Mouse (Mus musculus) hindbrain, embryonic 15.5 days (tissue): ENCODE measurements at regions not wholly inside any gene's neighbourhood (a gene's known extent, or its start where the extent isn't known, plus 50 kb on each side); places are given as distances from the start of the nearest gene placed in this dataset.

Source experiments
- ATAC-seq: fragments of 200-750 bp; cut with Nextera tagmentation; 2 replicates; pipeline ENCODE4 v1.8.0; 2017; ENCODE audit warnings: low read depth, moderate number of reproducible peaks, moderate TSS enrichment; ENCODE audit not compliant: low FRiP score
- H3K27ac ChIP-seq: fragments of 300-500 bp; sonication (generic); replicated peaks from 2 replicates; pipeline ENCODE4 v1.5.1; 2015; ENCODE audit warnings: mild to moderate bottlenecking, inconsistent platforms
- H3K27me3 ChIP-seq: fragments of 300-500 bp; sonication (generic); 2 replicates; pipeline ENCODE4 v1.6.1; 2015; ENCODE audit warnings: control low read depth, inconsistent platforms
- H3K36me3 ChIP-seq: fragments of 300-500 bp; sonication (generic); 2 replicates; pipeline ENCODE4 v1.6.1; 2015; ENCODE audit warnings: control low read depth, inconsistent platforms
- H3K4me1 ChIP-seq: fragments of 300-500 bp; sonication (generic); replicated peaks from 2 replicates; pipeline ENCODE4 v1.6.1; 2015; ENCODE audit warnings: control low read depth, inconsistent platforms
- H3K4me2 ChIP-seq: fragments of 300-500 bp; sonication (generic); 2 replicates; pipeline ENCODE4 v1.6.1; 2015; ENCODE audit warnings: moderate library complexity, mild to moderate bottlenecking, inconsistent platforms
- H3K4me3 ChIP-seq: fragments of 300-500 bp; sonication (generic); 2 replicates; pipeline ENCODE4 v1.5.1; 2015; ENCODE audit warnings: mild to moderate bottlenecking, inconsistent platforms
- H3K9ac ChIP-seq: fragments of 300-500 bp; sonication (generic); 2 replicates; pipeline ENCODE4 v1.6.1; 2015; ENCODE audit warnings: inconsistent platforms
- H3K9me3 ChIP-seq: fragments of 300-500 bp; sonication (generic); 2 replicates; pipeline ENCODE4 v1.6.1; 2016; ENCODE audit warnings: control low read depth, inconsistent platforms
- WGBS: fragments of 180-500 bp; shearing (Covaris S2); methylation state at CpG from one replicate; pipeline ENCODE4 v1.1.7; 2015; 5-methylcytosine and 5-hydroxymethylcytosine counted together

DNA sequence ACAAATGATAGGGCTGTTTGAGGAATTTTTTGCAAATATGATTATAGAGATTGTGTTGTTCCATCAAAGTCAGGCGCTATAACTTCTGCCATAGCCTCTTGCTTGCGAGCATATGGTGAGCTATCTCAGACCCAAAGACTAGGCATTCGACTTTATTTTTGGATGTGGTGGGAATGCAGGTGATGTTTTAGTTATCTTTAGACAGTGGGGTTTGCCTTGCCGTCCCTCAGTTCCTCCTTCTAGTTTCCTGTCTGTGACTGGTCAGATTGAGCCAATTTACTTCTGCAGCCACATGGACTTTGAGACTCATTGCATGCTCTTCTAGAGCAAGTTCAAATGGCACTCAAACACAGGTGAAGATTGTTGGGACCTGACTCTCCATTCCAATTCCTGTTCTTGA is 193.0 kb upstream of the Il12b start:
- Histone ChIP-seq H3K9me3 (no peaks in the 10 kb centered on the region), H3K4me2 (no peak overlapping the region), H3K36me3 (no peaks in the 10 kb centered on the region), H3K4me1 (no peaks in the 10 kb centered on the region), H3K27ac (no peak overlapping the region), H3K9ac (no peak overlapping the region), H3K27me3 (no peaks in the 10 kb centered on the region), H3K4me3 (no peak overlapping the region)
- no peak for ATAC-seq
- 95% methylated on average over 4 of the region's 4 CpGs for WGBS

DNA sequence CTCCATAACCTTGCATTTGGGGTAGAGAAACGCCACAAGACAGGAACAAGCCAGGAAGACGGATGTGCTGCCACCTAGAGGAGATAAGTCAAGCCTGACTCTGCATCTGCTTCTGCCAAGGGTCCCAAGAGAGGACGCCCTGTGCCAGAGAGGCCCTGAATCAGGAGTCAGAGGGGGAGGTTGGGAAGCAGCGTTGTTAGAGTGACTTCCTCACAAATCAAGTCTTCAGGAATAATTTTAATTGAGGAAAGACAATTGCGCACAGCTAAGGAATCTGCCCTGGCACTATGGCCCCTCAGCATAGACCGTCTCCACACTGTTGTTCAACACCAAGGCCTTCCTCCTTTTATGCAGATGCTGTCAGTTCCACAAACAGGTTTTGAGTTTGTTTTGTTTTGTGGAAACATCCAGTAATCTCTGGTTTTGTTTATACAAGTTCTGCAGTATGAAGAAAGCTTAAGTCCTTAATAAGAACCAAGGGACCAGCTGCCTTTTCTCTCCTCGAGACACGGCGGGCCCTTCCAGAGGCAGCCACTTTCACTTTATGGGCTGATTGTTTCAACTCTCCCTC is 187.9 kb upstream of the Il12b start:
- Histone ChIP-seq H3K4me3 (no peak overlapping the region), H3K9me3 (no peaks in the 10 kb centered on the region), H3K4me2 (no peak overlapping the region), H3K27ac (no peak overlapping the region), H3K27me3 (no peaks in the 10 kb centered on the region), H3K9ac (no peak overlapping the region), H3K36me3 (no peaks in the 10 kb centered on the region), H3K4me1 (no peaks in the 10 kb centered on the region)
- ATAC-seq = no peak
- 62% methylated on average over 9 of the region's 9 CpGs for WGBS

- Histone ChIP-seq H3K36me3 (no peaks in the 10 kb centered on the region), H3K4me2 (no peak overlapping the region), H3K4me3 (no peak overlapping the region), H3K27me3 (no peaks in the 10 kb centered on the region), H3K9me3 (no peaks in the 10 kb centered on the region), H3K27ac (no peak overlapping the region), H3K9ac (no peak overlapping the region), H3K4me1 (no peaks in the 10 kb centered on the region)
- no peak for ATAC-seq
Observed at GRCm38 (mm10) chr11:44214095-44214494, 185.8 kb upstream of the Il12b start.

DNA sequence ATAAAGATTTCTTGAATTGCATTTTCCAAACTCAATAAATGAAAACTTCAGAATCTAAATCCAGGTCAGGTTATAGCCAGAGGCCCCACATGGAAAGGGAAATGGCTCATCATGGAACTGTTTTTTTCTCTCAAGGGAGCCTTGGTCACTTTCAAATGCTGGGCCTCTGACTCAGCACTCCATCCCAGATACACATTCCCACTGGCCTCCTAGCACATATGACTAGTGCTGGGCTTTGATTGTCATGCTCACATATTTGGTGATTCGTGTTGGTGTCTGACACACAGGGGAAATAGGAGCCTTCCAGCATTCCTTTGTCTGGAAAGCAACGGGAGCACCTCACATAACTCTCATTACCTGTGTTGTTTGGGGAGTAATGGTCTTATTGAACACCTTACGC is 183.5 kb upstream of the Il12b start:
- Histone ChIP-seq H3K9ac (no peak overlapping the region), H3K36me3 (no peaks in the 10 kb centered on the region)
- 89% methylated on average over 3 of the region's 3 CpGs for WGBS

GRCm38 (mm10) chr11:44219971-44220370 is 179.9 kb upstream of the Il12b start:
- no peaks in the 10 kb centered on the region for H3K9me3 ChIP-seq
- H3K4me1 ChIP-seq = no peaks in the 10 kb centered on the region
- WGBS = 65% methylated on average over 3 of the region's 3 CpGs
- no peaks in the 10 kb centered on the region for H3K27me3 ChIP-seq
- no peaks in the 10 kb centered on the region for H3K36me3 ChIP-seq
- no peak overlapping the region for H3K27ac ChIP-seq
- H3K4me3 ChIP-seq = no peak overlapping the region
- no peak for ATAC-seq
- no peak overlapping the region for H3K9ac ChIP-seq
- no peak overlapping the region for H3K4me2 ChIP-seq

More for the DNA sequence above, 183.5 kb upstream of the Il12b start:
- no peaks in the 10 kb centered on the region for H3K27me3 ChIP-seq
- H3K4me1 ChIP-seq = no peaks in the 10 kb centered on the region
- H3K4me2 ChIP-seq = no peak overlapping the region
- H3K9me3 ChIP-seq = no peaks in the 10 kb centered on the region
- ATAC-seq = no peak
- H3K27ac ChIP-seq = no peak overlapping the region
- no peak overlapping the region for H3K4me3 ChIP-seq

GRCm38 (mm10) chr11:44229996-44230395 is 169.9 kb upstream of the Il12b start:
- Histone ChIP-seq H3K9ac (no peak overlapping the region), H3K4me3 (no peak overlapping the region), H3K36me3 (no peaks in the 10 kb centered on the region), H3K9me3 (no peaks in the 10 kb centered on the region), H3K27ac (no peak overlapping the region), H3K27me3 (no peaks in the 10 kb centered on the region), H3K4me2 (no peak overlapping the region), H3K4me1 (no peaks in the 10 kb centered on the region)
- ATAC-seq = no peak
- 91% methylated on average over 5 of the region's 5 CpGs for WGBS

- H3K9ac ChIP-seq = no peak overlapping the region
- no peak for ATAC-seq
- H3K4me1 ChIP-seq = no peaks in the 10 kb centered on the region
- no peaks in the 10 kb centered on the region for H3K9me3 ChIP-seq
- H3K27ac ChIP-seq = no peak overlapping the region
- H3K4me2 ChIP-seq = no peak overlapping the region
- no peak overlapping the region for H3K4me3 ChIP-seq
- no peaks in the 10 kb centered on the region for H3K36me3 ChIP-seq
- no peaks in the 10 kb centered on the region for H3K27me3 ChIP-seq
Observed at GRCm38 (mm10) chr11:44235456-44235855, 164.4 kb upstream of the Il12b start.

DNA sequence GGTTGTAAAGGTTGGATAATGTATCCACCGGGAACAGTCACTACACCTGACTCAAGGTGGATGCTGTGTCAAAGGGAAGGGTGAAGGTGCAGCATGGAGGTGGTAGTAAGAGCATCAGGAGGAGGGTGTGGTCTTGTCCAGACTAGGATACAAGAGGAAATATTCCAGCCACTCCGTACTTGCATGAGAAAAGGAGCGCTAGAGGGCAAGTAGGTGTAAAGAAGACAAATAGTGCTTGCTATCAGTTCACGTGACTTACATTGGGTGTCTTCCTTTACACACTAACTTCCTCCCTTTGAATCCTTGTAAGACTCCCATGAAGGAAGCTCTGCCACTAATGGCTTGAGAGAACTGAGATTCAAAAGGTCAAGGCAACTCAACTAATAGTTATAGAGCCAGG is 161.8 kb upstream of the Il12b start:
- H3K9ac ChIP-seq = no peak overlapping the region
- H3K9me3 ChIP-seq = no peaks in the 10 kb centered on the region
- H3K36me3 ChIP-seq = no peaks in the 10 kb centered on the region
- H3K27ac ChIP-seq = no peak overlapping the region
- H3K4me3 ChIP-seq = no peak overlapping the region
- no peak for ATAC-seq
- WGBS = 96% methylated on average over 4 of the region's 4 CpGs
- H3K27me3 ChIP-seq = no peaks in the 10 kb centered on the region
- no peak overlapping the region for H3K4me2 ChIP-seq
- H3K4me1 ChIP-seq = no peaks in the 10 kb centered on the region

GRCm38 (mm10) chr11:44238598-44238997 is 161.3 kb upstream of the Il12b start:
- WGBS = 87% methylated on average over 8 of the region's 8 CpGs
- Histone ChIP-seq H3K4me2 (no peak overlapping the region), H3K4me3 (no peak overlapping the region), H3K27ac (no peak overlapping the region), H3K9ac (no peak overlapping the region), H3K27me3 (no peaks in the 10 kb centered on the region), H3K36me3 (no peaks in the 10 kb centered on the region), H3K9me3 (no peaks in the 10 kb centered on the region), H3K4me1 (no peaks in the 10 kb centered on the region)
- no peak for ATAC-seq

GRCm38 (mm10) chr11:44243184-44243583 is 156.7 kb upstream of the Il12b start:
- no peak overlapping the region for H3K4me3 ChIP-seq
- H3K36me3 ChIP-seq = no peaks in the 10 kb centered on the region
- no peaks in the 10 kb centered on the region for H3K4me1 ChIP-seq
- H3K27me3 ChIP-seq = no peaks in the 10 kb centered on the region
- no peak overlapping the region for H3K9ac ChIP-seq
- 76% methylated on average over 2 of the region's 2 CpGs for whole genome bisulfite sequencing
- H3K9me3 ChIP-seq = no peaks in the 10 kb centered on the region
- ATAC-seq = no peak
- H3K4me2 ChIP-seq = no peak overlapping the region
- no peak overlapping the region for H3K27ac ChIP-seq

- 88% methylated on average over 5 of the region's 5 CpGs for WGBS
- ATAC-seq = no peak
- H3K4me1 ChIP-seq = peaks cover 6% of the 10 kb centered on the region; the same call in 1 of the 2 replicates
- H3K36me3 ChIP-seq = no peaks in the 10 kb centered on the region
- no peak overlapping the region for H3K27ac ChIP-seq
- H3K4me3 ChIP-seq = no peak overlapping the region
- H3K4me2 ChIP-seq = no peak overlapping the region
- no peak overlapping the region for H3K9ac ChIP-seq
- H3K27me3 ChIP-seq = no peaks in the 10 kb centered on the region
- no peaks in the 10 kb centered on the region for H3K9me3 ChIP-seq
Observed at GRCm38 (mm10) chr11:44251821-44252220, 148.0 kb upstream of the Il12b start.

DNA sequence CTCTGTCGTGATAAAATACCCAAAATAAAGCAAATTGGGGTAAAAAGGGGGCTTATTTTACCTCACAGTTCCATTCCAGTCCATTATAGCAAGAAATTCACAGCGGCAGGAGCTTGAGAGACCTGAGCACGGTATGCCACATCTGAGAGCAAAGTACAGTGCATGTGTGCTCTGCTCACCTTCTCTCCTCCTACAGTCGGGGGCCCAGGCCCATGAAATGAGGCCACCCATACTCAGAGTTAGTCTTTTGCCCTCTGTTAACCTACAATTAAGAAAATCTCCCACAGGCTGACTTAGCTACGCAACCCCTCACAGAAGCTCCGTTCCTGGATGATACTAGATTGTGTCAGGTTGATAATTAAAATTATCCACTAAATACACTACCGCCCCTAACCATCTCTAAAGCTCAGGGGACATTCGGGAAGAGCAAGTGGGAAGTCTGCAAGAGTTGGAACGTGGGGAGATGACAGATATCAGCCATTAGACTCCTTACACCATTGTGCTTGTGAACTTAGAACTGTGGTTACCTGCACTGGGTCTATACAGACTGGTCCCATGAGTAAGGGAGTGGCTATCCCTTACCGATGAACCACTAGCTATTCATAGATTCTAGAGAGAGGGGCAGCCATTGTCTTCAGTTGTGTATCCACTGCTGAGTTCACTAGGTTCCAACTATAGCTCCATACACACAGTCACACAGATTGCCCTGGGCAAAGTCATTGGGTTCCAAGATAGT is 139.3 kb upstream of the Il12b start:
- H3K4me2 ChIP-seq = no peak overlapping the region
- H3K9ac ChIP-seq = no peak overlapping the region
- no peaks in the 10 kb centered on the region for H3K36me3 ChIP-seq
- no peaks in the 10 kb centered on the region for H3K4me1 ChIP-seq
- H3K4me3 ChIP-seq = no peak overlapping the region
- H3K27me3 ChIP-seq = no peaks in the 10 kb centered on the region
- H3K9me3 ChIP-seq = no peaks in the 10 kb centered on the region
- ATAC-seq = no peak
- WGBS = 86% methylated on average over 10 of the region's 10 CpGs
- no peak overlapping the region for H3K27ac ChIP-seq

DNA sequence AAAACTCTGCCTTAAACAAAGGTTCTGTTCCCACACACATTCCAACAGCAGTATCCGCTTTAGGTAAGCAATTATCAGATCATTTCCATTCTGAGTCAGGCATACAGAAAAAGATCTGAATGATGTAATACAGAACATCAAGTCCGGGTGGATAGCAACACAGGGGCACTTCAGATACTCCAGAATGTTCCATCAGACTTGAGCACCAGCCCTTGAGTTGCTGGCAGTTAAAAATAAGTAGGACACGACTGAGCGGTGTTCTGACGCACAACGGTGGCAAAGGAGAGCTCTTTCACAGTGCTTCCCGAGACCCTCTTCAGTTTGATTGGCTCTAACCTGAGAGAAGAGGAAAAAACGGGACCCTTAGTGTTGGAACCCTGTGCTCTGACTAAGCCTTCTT is 138.2 kb upstream of the Il12b start:
- no peaks in the 10 kb centered on the region for H3K4me1 ChIP-seq
- H3K36me3 ChIP-seq = no peaks in the 10 kb centered on the region
- 82% methylated on average over 8 of the region's 8 CpGs for WGBS
- ATAC-seq = no peak
- no peak overlapping the region for H3K27ac ChIP-seq
- H3K27me3 ChIP-seq = no peaks in the 10 kb centered on the region
- H3K4me2 ChIP-seq = no peak overlapping the region
- H3K9ac ChIP-seq = no peak overlapping the region
- no peaks in the 10 kb centered on the region for H3K9me3 ChIP-seq
- H3K4me3 ChIP-seq = no peak overlapping the region
